Mouse (Mus musculus) C2C12 (cell line): Measurements from ENCODE around the gene Spcs1.

ENCODE experiments used
- CTCF ChIP-seq: IDR thresholded peaks from one replicate; pipeline ENCODE4 v1.5.1; 2011; ENCODE audit not compliant: control insufficient read depth, insufficient read depth, insufficient read length
- MAX ChIP-seq: IDR thresholded peaks from one replicate; pipeline ENCODE4 v1.6.1; 2011; ENCODE audit warnings: mild to moderate bottlenecking, control low read depth
- MYOD1 ChIP-seq: IDR thresholded peaks from one replicate; pipeline ENCODE4 v1.6.1; 2011; ENCODE audit warnings: low read depth; ENCODE audit not compliant: control insufficient read depth, insufficient read length

DNA sequence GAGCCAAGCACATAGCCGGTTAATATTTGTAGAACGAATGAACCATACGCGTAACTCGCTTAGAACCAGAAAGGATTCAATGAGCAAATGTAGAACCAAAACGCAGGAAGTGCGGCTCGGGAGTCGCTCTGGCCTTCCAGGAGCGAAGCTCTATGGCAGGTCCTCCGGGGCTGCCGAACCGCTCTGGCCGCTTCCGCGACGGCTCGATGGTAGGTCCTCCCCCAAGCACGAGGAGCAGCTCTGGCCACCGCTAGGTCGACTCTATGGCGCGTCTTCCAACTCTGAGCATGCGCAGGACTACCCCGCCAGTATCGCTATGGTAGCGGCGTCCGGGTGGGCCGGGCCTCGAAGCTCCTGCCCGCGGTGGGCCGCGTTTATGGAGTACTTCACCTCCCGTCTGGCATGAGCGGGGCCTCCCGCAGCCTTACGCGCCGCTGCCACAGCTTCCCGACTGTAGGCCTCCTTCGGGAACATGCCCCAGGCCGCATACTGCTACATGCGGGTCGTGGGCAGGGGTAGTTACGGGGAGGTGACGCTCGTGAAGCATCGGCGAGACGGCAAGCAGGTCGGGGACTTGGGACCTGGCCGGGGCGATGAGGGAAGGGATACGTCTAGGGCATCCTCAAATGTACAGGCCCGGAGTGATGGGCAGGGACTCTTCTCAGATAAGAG, 50.2 kb downstream of the Spcs1 start, which contains the start of gene Nek4:
- no peak for TF ChIP-seq CTCF
- no peak for TF ChIP-seq MYOD1
- TF ChIP-seq MAX, result peak; percentile 94
